Mouse (Mus musculus): ENCODE results near the gene Crispld2. TPM values are rescaled to one million over a fixed set of nuclear protein-coding genes. Genes with fewer than 3 reads are reported as not detected.

The Crispld2 gene
- polyA plus RNA-seq, 1 experiment: 8.9 TPM

DNA sequence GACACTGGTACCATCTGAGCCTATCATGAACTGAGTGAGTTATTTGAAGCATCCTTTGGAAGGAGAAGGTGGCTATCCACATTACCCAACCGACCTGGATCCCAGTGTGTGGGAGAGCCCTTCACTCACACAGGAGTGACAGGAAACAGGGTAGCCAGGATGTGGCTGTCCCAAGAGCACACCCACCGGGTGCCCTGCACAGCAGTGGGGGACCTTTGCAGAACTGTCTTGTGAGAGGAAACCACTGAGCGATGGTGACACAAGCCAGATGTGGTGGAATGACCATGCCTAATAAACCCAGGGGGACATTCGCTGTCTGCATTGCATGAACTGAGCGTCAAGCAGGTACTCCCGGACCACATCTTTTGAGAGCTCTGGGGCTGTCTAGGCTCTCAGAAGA, 34.8 kb downstream of the Crispld2 start:
- no peak overlapping the region for H3K4me3 ChIP-seq (ENCODE audit: low read depth, low read length)
- WGBS: 78% methylated on average over 6 of the region's 6 CpGs
- no peaks in the 10 kb centered on the region for H3K27me3 ChIP-seq (ENCODE audit: control insufficient read depth, insufficient read depth, low read length)
- H3K36me3 ChIP-seq (ENCODE audit: control insufficient read depth, insufficient read depth, low read length): no peaks in the 10 kb centered on the region
- TF ChIP-seq POLR2A (IDR thresholded peaks at IDR 0.05; ENCODE audit: low read depth, low read length) (no peak), CTCF (IDR thresholded peaks at IDR 0.05; ENCODE audit: extremely low read depth, insufficient read length, insufficient replicate concordance, low read depth, low read length) (no peak)
- no peaks in the 10 kb centered on the region for H3K4me1 ChIP-seq (ENCODE audit: control insufficient read depth, insufficient read depth, insufficient read length, low read length)
- H3K27ac ChIP-seq (ENCODE audit: insufficient read depth, low read depth, low read length): no peak overlapping the region

DNA sequence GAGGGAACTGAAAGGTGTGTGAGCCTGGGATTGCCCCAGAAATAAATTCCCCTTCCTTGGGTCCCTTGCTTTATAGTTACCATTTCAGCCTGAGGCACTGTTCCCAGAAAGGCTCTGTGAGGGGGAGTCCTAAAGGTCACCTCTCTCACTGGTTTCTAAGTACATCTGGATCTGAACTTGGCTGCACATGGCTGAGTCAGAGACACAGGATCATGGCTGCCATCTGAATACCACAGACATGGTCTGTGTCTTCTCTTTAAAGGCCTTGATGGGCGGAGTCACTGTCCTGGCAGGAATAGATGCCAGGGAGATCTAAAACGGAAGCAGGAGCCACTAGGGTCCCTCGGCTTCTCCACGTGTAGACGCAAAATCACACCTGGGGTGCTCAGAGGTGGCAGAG, 38.2 kb downstream of the Crispld2 start:
- Histone ChIP-seq H3K27ac (ENCODE audit: insufficient read depth, low read depth, low read length) (no peak overlapping the region), H3K27me3 (ENCODE audit: control insufficient read depth, insufficient read depth, low read length) (no peaks in the 10 kb centered on the region), H3K36me3 (ENCODE audit: control insufficient read depth, insufficient read depth, low read length) (no peaks in the 10 kb centered on the region), H3K4me1 (ENCODE audit: control insufficient read depth, insufficient read depth, insufficient read length, low read length) (no peaks in the 10 kb centered on the region), H3K4me3 (ENCODE audit: low read depth, low read length) (no peak overlapping the region)
- WGBS: 73% methylated on average over 5 of the region's 5 CpGs
- no peak for TF ChIP-seq POLR2A (IDR thresholded peaks at IDR 0.05; ENCODE audit: low read depth, low read length)
- no peak for TF ChIP-seq CTCF (IDR thresholded peaks at IDR 0.05; ENCODE audit: extremely low read depth, insufficient read length, insufficient replicate concordance, low read depth, low read length)

DNA sequence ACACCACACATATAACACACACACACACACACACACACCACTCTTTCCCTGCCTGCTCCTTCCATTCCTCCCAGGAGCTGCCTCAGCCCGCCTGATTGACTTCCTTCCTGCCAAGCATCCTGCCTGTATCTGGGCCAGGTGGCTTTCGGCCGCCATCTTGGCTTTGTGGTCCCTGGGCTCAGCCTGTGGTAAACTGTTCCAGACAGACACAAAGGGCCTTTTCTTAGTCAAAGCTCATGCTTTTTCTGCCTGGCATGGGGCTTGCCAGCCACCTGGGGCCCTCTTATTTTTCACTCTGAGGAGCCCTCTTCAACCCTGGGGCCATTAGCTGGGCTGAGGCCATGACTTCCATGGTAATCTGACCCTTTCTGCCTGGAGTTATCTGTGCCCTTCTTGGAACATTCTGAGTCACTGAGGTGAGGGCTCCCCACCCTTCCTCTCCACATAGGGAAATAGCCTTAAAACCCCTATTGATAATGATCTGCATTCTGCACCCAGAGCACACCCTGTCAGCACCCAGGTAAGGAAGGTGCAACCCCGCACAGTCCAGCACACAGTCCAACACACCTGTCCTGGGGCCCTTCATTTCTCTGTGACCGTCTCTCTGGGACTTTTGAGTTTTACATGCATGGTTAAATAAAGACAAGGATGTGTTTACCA, 40.4 kb downstream of the Crispld2 start:
- H3K36me3 ChIP-seq (ENCODE audit: control insufficient read depth, insufficient read depth, low read length): no peaks in the 10 kb centered on the region
- no peak overlapping the region for H3K4me3 ChIP-seq (ENCODE audit: low read depth, low read length)
- 82% methylated on average over 5 of the region's 5 CpGs for WGBS
- H3K27me3 ChIP-seq (ENCODE audit: control insufficient read depth, insufficient read depth, low read length): no peaks in the 10 kb centered on the region
- no peak overlapping the region for H3K27ac ChIP-seq (ENCODE audit: insufficient read depth, low read depth, low read length)
- TF ChIP-seq CTCF (IDR thresholded peaks at IDR 0.05; ENCODE audit: extremely low read depth, insufficient read length, insufficient replicate concordance, low read depth, low read length) (no peak), POLR2A (IDR thresholded peaks at IDR 0.05; ENCODE audit: low read depth, low read length) (no peak)
- peaks cover 6% of the 10 kb centered on the region for H3K4me1 ChIP-seq (ENCODE audit: control insufficient read depth, insufficient read depth, insufficient read length, low read length)

DNA sequence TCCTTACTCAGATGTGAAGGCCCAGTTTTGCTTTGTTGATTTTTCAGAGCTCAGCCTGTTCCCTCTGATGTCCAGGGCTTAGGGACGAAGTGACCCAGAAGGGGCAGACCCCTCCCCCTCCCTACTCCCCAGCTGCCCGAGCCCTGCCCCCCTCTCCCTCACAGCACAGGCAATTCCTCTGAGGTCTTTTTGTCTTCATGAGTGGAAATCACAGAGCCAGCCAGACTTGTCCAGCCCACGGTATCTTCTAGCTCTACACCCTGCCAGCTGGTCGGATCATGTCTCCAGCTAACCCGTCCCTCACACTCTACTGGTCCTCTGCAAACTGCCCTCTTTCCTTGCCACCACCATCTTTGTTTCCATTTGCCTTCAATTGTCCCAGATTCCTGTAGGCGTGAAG, 42.2 kb downstream of the Crispld2 start:
- Histone ChIP-seq H3K4me1 (ENCODE audit: control insufficient read depth, insufficient read depth, insufficient read length, low read length) (peaks cover 6% of the 10 kb centered on the region), H3K36me3 (ENCODE audit: control insufficient read depth, insufficient read depth, low read length) (no peaks in the 10 kb centered on the region), H3K27ac (ENCODE audit: insufficient read depth, low read depth, low read length) (no peak overlapping the region), H3K4me3 (ENCODE audit: low read depth, low read length) (no peak overlapping the region), H3K27me3 (ENCODE audit: control insufficient read depth, insufficient read depth, low read length) (no peaks in the 10 kb centered on the region)
- TF ChIP-seq POLR2A (IDR thresholded peaks at IDR 0.05; ENCODE audit: low read depth, low read length) (no peak), CTCF (IDR thresholded peaks at IDR 0.05; ENCODE audit: extremely low read depth, insufficient read length, insufficient replicate concordance, low read depth, low read length) (no peak)
- WGBS: 74% methylated on average over 6 of the region's 6 CpGs

DNA sequence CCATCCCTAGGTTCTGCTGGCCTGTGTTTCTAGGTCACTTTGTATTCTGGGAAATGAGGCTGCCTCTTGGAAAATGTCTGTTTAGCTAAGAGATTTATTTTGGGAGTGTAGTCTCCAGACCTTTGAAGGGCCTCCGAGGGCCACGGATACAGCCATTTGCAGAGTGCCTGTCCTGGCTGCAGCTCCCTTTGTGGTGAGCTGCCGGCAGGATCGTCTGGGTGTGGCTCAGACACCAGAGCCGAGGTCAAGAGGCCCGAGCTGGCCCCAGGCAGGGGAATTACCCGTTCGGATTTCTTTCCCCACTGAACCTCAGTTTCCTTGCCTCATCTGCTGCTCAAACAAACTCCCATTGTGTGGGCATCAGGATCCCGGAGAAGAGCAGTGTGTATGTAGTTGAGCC, 43.9 kb downstream of the Crispld2 start:
- H3K36me3 ChIP-seq (ENCODE audit: control insufficient read depth, insufficient read depth, low read length): no peaks in the 10 kb centered on the region
- 0 out of 2 replicates have a peak overlapping the region, but pooled peaks have one; percentile 13 for H3K27ac ChIP-seq (ENCODE audit: insufficient read depth, low read depth, low read length)
- H3K4me3 ChIP-seq (ENCODE audit: low read depth, low read length): no peak overlapping the region
- TF ChIP-seq CTCF (IDR thresholded peaks at IDR 0.05; ENCODE audit: extremely low read depth, insufficient read length, insufficient replicate concordance, low read depth, low read length): no peak
- no peak for TF ChIP-seq POLR2A (IDR thresholded peaks at IDR 0.05; ENCODE audit: low read depth, low read length)
- H3K27me3 ChIP-seq (ENCODE audit: control insufficient read depth, insufficient read depth, low read length): no peaks in the 10 kb centered on the region
- WGBS: 15% methylated on average over 9 of the region's 9 CpGs
- H3K4me1 ChIP-seq (ENCODE audit: control insufficient read depth, insufficient read depth, insufficient read length, low read length): peaks cover 6% of the 10 kb centered on the region

DNA sequence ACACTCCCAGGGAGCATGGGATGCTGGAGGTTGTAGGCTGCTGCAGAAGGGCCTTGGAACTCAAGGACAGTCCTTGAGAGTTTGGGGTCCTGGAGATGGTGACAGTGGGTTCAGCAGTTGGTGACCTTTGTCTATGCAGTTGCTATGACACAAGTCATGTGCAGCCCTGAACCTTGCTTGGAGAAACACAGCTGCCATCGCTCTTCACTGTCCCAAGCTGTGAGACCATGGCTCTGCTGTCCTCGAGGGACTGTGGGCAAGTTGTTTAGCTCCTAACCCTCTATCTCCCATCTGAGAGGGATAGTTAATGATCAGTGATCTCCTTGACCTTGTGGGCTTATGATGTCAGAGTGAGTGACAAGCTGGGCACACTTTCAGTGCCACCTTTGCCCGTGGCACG, 44.3 kb downstream of the Crispld2 start:
- Histone ChIP-seq H3K27me3 (ENCODE audit: control insufficient read depth, insufficient read depth, low read length) (no peaks in the 10 kb centered on the region), H3K36me3 (ENCODE audit: control insufficient read depth, insufficient read depth, low read length) (no peaks in the 10 kb centered on the region), H3K4me3 (ENCODE audit: low read depth, low read length) (no peak overlapping the region), H3K27ac (ENCODE audit: insufficient read depth, low read depth, low read length) (0 out of 2 replicates have a peak overlapping the region, but pooled peaks have one; percentile 13), H3K4me1 (ENCODE audit: control insufficient read depth, insufficient read depth, insufficient read length, low read length) (peaks cover 6% of the 10 kb centered on the region)
- 52% methylated on average over 4 of the region's 4 CpGs for whole genome bisulfite sequencing
- TF ChIP-seq CTCF (IDR thresholded peaks at IDR 0.05; ENCODE audit: extremely low read depth, insufficient read length, insufficient replicate concordance, low read depth, low read length) (no peak), POLR2A (IDR thresholded peaks at IDR 0.05; ENCODE audit: low read depth, low read length) (no peak)

DNA sequence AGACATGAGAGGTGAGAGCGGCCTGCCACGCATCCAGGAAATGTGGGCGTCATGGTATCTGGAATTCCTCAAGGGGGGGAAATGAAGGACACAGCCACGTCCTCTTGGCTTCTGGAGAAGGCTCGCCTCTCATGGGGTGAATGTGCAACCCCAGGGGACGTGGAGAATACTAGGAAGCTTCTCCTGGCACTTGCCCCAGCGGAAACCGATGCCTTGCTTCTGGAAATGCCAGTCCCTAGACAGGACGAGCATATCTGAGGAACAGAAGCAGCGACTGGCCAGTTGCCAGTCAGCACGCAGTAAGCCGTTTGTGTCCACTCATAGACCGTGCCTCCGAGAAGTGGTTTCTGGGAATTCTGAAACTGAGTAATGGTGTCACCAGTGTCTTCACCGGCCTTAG, 45.0 kb downstream of the Crispld2 start:
- H3K36me3 ChIP-seq (ENCODE audit: control insufficient read depth, insufficient read depth, low read length): no peaks in the 10 kb centered on the region
- H3K27ac ChIP-seq (ENCODE audit: insufficient read depth, low read depth, low read length): no peak overlapping the region
- H3K27me3 ChIP-seq (ENCODE audit: control insufficient read depth, insufficient read depth, low read length): no peaks in the 10 kb centered on the region
- 78% methylated on average over 15 of the region's 15 CpGs for WGBS
- H3K4me3 ChIP-seq (ENCODE audit: low read depth, low read length): no peak overlapping the region
- H3K4me1 ChIP-seq (ENCODE audit: control insufficient read depth, insufficient read depth, insufficient read length, low read length): peaks cover 6% of the 10 kb centered on the region
- TF ChIP-seq CTCF (IDR thresholded peaks at IDR 0.05; ENCODE audit: extremely low read depth, insufficient read length, insufficient replicate concordance, low read depth, low read length): no peak
- TF ChIP-seq POLR2A (IDR thresholded peaks at IDR 0.05; ENCODE audit: low read depth, low read length): no peak
